Mouse (Mus musculus) kidney, adult 11 months (tissue): ENCODE results near the gene Anks1.

Source experiments
- DNase-seq: peaks from one replicate; pipeline ENCODE4 v3.0.0; 2022

Anks1 gene

DNA sequence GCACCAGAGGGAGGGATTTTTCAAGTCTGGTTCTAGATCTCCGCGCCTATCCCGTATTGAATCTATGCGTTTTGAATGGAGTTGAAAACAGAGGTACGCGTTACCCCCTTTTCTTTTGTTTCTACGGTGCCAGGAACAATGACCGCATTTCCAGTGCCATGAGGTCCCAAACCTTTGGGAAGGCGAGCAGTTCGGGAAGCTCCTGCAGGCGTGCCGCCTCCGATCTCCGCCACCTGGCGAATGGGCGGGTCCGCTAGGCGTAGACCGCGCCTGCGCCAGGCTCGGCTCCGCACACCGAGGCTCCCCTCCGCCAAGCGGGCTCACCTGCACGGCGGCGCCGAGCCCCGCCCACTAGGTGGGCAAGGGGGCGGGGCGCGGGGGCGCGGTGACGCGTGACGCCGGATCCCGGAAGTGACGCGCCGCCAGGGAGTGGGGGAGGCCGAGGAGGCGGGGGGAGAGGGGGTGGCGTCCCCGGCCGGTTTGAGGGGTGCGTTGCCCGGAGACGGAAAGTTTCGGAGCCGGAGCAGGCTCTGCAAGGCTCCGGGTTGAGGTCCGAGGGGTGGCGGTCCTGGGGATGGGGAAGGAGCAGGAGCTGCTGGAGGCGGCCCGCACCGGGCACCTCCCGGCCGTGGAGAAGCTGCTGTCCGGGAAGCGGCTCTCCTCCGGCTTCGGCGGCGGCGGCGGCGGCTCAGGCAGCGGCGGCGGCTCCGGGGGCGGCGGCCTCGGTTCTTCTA is at the start of gene Anks1:
Anks1 (plus strand) TSS at position 419 of the 734 bp plus-strand sequence.
- DNase-seq: peak; percentile 86

DNA sequence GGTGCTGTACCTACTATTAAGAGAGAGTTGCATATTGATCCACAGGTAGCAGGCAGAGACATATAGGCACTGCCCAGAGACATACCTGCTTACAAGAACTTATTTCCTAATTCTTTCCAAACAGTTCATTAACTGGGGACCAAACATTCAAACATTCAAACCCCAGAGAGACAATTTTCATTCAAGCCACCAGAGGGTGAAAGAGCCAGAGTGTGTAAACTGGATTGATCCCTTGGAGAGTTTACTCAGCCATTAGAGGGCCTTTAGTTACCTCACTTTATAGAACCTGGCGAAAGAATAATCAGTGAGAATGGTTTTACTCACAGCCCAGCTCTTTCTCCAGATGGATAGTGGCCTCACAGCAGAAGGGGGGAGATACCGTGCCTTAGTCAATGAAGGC is 43.6 kb upstream of the Anks1 start:
- no peak for DNase-seq

DNA sequence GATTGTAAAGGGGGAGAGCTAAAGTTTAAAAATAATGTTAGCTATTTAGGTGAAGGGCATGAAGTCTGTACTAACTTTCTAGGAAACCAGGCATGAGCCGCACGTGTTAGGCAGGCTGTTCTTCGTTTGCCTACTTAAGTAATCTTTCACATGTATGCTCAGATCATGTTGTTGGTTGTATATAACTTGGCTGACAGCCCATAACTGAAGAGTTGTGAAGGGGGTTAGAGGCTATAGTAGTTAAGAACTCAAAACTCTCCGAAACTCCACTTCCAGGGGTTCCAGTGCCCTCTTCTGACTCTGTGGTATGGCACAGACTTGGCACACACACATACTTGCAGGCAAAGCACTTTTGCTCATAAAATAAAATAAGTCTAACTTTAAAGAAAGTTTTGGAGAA is 42.4 kb upstream of the Anks1 start:
- no peak for DNase-seq

DNA sequence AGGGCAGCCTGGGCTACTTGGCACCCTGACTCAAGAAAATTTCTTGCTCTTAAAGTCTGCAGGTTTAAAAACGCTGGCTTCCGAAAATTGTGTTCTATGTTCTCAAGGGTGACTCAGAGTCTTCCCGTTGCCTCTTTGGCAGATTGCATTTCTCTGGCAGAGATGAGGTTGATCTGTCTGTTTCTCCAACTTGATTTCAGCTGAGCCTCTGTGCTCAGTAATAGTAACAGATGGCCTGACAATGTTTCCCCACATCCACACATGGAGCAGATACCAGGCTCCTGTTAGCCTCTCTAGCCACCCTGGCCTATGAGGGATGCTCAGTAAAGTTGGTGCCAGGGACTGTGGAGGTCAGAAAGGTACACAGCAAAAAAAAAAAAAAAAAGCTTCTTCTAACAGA is 37.3 kb upstream of the Anks1 start:
- no peak for DNase-seq

DNA sequence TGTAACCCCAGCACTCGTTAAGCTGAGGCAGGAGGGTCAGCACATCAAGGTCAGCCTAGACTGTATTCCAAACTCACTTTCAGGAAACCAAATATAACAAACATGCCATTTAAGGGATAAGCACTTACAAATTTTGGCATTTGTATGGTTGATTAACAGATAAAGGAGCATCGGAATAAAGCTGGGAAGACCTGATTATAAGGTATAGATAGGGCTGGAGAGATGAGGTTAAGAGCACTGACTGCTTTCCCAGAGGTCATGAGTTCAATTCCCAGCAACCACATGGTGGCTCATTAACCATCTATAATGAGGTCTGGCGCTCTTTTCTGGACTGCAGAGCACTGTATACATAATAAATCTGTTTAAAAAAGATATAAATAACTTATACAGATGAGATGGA is 35.5 kb upstream of the Anks1 start:
- DNase-seq: no peak

DNA sequence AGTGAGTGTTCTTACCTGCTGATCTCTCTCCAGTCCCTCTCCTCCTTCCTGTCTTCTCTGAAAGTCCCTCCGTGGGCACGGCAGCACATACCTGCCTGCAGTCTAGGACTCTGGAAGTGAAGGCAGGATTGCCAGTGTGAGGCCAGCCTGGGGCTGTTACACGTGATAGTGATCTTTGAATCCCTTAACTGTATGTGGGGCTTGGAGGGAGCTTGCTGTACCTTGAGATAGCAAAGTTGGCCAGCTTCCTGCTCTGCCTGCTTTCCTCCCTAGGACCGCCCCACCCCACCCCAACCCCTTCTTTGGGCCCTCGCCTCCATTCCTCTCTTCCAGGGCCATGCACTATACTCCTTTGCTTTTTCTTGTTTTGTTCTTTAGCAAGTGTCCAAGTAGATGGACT is 34.6 kb upstream of the Anks1 start:
- no peak for DNase-seq

DNA sequence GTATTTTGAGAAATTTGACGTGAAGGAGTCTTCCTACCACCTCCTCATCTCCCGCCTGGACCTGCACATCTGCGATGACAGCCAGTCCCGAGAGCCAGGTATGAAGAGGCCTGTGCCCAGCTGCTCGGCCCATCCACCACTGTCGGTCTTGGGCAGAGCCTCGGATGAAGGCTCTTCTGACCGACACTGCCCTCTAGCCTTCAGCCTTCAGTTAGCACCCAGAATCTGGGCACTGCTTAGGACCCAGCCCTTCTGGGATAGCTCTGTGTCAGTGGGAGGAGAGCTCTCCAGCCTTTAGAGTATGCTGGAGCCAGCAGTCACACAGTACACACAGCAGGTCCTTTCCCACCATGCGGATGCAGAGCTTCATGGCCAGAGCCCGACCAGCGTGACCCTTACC is 27.6 kb upstream of the Anks1 start:
- no peak for DNase-seq

DNA sequence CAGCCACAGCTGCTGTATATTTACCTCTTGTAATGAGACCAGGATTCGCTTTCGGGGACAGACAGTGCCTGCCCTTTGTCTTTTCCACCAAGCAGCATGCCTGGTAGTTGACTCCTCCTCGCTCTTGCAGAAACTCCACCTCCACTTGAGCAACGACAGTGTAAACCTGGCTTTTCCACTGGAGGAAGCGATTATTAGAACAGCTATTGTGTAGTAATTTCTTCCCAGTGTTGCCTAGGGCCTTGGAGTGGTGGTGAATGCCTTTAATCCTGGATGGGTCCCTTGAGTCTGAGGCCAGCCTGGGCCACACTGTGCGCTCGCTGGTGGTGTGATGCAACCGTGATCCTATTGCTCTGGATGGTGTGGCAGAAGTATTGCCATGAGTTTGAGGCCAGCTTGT is 26.0 kb upstream of the Anks1 start:
- DNase-seq: no peak

DNA sequence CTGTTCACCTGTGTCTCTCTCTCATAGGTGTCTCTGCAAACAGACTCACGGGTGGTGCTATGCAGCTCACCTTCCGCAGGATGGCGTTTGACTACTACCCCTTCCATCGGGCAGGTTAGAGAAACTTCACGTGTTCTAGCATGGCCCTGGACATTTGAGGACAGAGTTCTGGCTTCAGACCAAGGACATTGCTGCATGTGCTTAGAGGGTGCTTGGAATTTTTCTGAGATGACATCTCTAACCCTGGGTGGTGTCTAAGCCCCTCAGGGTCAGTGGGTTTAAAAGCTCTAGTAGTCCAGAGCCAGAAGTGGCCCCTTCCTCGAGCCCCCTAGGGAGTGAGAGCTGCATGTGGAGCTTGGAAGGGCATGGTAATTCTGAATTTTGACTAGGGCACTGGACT is 25.1 kb upstream of the Anks1 start:
- no peak for DNase-seq

DNA sequence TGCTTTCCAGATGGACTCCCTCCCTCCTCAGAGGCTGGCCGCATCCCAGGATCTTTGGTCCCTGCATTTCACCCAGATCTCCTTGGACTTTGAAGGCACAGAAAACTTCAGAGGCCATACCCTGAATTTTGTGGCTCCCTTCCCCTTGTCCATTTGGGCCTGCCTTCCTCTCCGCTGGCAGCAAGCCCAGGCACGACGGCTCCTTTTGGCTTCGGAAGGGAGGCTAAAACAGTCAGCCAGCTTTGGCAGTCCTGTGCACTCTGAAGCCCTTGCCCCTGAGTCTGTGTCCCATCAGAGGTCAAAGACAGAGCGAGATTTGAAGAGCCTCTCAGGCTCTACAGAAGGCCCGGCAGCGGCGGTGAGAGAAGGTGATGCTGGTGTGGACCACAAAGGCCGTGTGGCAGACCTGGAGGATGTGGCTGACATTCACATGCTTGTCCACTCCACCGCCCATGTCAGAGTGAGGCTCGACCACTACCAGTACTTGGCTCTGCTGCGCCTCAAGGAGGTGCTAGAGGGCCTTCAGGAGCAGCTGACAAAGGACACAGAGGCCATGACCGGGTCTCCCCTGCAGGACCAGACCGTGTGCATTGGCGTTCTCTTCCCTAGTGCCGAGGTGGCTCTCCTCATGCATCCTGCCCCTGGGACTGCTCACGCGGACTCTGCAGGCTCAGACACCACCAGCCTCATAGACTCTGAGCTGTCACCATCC is 22.5 kb upstream of the Anks1 start:
- DNase-seq: no peak

DNA sequence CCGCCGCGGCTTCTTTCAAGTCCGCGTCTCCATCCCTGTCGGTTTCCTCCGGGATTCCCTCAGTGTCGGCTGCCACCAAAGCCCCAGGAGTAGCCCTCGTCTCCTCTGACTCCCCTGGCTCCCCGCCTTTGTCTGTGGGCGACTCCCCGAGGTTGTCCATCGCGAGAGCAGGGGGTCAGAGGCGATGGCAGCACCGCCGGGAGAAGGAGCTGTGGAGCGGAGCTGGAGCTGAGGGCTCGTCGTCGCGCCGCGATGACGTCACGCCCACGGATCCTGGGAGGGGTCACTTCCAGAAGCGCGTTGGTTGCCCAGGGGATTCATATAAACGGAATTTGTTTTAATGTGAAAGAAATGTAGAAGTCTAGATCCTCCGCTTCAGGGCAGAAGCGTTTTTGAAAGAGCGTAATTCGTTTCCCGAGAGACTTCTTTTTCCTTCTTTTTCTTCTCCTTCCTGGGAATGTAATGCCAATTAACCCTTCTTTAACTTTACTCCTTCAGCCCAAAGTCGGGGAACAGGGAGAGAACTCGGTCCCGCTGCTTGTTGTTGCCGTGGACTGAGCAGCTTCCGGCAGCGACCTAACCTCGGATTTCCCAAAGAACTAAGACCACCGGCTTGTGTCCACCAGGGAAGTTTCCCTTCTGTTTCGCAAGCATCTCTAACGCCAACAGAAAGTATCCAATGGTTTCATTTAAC is 1.4 kb upstream of the Anks1 start:
- DNase-seq: peak; percentile 91

DNA sequence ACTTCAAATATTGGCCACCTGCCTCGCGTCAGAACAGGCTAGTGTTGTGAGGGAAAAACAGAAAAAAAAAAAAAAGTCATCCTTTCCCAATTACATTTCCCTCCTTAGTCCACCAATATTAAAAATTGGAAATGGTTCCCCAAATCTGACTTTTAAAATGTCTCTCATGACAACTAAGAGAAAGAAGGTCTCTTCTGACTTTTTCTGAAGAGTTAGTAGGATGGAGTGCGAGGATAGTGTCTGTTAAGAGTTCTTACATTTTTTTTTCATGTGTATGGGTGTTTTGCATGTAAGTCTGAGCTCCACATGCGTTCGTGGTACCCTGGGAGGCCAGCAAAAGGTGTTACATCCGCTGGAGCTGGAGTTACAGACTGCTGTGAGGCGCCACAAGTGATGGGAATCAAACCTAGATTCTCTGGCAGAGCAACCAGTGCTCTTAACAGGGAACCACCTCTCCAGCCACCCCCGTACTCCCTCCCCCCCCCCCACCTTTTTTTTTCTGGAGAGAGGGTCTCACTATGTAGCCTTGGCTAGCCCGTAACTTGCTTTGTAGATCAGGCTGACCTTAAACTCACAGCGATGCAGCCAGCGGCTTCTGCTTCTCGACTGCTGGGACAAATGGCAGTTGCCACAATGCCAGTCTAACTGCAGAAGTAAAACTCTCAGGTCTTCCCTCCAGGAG is 759 bp upstream of the Anks1 start:
- peak; percentile 65 for DNase-seq

DNA sequence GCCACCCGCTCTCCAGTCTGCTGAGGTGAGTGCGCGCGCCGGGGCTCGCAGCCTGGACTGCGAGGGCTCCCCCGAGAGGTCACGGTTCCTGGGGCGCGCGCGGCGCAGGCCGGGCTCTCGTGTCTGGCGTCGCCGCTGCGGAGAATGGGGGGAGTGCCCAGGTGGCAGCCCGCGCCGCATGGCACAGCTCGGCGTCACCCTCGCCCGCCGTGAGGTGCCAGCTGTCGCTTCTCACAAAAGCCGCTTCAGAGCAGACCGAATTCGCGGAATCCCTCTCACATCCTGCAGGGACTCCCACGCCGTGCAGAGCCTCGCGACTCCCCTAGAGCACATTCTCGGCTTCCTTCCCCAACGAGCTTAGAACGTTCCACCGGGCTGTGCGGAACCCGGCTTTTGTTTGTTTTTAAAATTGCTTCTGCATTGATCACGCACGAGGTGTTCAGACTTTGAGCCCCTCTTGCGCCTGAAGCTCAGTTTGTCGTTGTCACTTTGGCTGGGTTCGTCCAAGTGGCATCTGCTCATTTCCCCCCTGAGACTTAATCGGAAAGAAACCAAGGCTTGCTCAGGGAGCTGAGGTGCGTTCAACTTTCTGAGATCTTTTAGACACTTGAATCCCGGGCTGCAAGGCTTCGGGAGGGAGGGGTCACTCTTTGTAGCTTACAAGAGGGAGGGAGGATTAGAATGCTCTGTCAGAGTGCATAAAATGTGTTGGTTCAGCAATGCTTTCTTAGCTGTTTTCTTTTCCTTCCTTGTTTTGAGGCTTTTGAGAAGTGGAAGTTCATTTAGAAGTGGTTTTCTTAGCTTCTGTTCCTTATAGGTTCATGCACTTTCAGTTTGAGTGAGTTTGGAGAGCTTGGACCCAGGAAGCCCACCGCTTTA is 755 bp downstream of the Anks1 start, which contains the start of gene Taf11:
Taf11 (minus strand) TSS at position 223 of the 879 bp plus-strand sequence.
- no peak for DNase-seq

DNA sequence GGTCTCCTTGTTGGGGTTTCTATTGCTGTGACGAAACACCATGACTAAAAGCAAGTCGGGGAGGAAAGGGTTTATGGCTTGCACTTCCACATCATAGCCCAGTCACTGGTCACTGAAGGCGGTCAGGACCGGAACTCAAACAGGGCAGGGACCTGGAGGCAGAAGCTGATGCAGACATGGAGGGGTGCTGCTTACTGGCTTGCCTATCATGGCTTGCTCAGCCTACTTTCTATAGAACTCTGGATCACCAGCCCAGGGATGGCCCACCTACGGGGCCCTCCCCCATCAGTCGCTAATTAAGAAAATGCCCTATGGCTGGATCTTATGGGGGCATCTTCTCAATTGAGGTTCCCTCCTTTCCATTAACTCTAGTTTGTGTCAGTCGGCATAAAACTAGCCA is 2.3 kb downstream of the Anks1 start:
- DNase-seq: no peak

DNA sequence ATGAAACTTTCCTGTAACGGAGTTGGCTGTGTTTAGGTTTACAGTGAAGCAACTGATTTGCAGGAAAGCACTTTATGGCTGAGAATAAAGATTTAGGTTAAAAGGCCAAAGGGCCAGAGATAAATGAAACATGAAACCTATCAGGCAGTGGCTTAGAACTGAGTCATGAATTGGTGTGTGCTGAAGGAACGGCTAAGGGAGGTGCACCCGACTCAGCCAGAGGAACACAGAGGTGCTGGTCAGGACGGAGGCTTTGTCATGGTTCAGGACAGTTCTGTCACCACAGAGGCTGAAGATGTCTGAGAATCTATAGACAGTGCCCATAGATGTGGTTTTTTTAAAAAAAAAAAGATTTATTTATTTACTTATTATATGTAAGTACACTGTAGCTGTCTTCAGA is 5.6 kb downstream of the Anks1 start:
- no peak for DNase-seq

DNA sequence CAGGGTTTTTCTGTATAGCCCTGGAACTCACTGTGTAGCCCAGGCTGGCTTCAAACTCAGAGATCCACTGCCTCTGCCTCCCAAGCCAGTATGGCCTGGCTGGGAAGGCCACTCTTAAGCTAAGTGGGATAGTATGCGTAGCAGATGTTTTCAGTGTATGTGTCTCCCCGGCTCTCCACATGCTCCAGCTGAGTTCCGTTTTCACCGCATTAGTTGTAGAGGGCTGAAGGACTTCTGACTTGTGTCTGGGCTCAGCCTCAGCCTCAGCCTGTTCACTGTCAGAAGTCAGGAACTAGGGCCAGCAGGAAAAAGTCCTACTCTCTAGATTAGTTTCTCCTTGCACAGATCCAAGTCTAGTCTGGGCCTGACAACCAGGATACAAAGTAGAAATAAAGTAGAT is 7.3 kb downstream of the Anks1 start:
- DNase-seq: no peak

DNA sequence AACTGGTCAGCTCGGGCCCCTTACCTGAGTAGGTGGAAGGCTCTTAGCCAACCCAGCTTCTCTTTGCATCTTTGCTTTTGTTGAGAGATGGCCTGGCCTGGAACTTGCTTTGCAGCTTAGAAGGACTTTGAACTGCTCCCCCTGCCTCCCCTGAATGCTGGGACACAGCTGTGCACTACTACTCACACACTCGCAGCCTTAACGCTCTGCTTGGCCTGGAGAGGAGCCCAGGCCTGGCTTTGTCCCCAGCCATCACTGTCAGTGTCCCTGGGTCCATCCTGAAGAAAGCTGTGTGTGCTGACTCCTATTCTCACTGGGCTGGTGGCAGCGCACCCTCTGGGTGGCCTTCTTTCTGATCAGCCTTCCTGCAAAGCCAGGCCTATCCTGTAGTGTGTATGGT is 11.6 kb downstream of the Anks1 start:
- DNase-seq: peak; percentile 70

DNA sequence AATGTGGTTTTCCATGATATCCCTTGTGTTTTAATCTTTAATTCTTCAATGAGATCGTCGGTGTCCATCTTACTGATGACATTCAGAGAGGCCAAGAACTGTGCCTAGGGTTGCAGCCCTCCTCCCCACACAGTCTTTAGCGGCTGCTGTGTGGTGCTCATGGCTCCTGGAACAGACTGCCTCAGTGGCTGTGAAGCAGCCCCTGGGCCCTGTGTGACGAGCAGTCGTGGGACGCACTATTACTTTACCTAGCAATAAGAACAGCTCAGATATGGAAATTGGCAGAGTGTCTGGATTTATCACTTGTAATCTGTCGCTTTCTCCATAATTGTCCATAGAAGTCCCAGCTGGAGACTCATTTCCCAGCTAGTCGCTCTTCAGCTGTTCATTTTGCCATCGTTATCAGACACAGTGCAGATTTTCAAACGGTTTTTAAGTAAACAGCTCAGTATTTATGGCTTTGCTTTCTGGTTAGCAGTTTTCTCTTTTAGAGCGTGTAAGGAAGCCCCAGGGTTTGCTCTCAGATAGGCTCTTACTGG is 13.1 kb downstream of the Anks1 start:
- DNase-seq: no peak

DNA sequence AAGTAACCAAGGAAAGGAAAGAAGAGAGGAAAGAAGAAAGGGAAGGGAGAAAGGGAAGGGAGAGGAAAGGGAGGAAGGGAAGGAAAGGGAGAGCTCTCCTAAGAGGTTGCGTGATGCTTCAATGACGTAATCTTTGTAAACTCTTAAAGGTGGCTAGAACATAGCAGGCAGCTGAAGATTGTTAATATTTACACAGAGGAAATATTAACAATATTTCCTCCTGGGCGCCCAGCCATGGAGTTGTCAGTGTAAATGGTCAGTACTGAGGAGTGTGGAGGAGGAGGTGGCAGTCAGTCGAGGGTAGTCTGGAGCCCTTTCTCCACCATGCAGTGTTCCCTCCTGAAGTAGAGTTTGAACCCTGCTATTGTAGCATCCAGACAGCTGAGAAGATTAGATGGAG is 15.9 kb downstream of the Anks1 start:
- DNase-seq: no peak

DNA sequence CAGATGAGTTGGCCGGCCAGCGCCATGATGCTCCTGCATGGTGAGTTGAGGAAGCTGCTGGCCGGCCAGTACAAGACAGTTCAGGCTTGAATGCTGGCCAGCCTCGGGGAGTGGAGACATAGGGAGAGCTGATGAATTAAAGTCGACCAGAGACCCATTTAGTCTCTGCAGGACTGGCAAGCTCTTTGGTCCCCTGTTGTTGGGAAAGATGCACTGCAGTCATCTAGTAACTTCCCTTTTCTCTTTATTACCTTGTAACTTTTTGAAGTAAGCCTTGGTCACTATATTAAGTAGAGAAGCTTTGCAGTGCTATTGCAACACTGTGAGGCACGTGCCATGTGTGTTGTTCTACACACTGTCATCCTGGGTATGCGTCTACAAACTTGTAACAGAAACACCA is 16.4 kb downstream of the Anks1 start:
- DNase-seq: no peak

DNA sequence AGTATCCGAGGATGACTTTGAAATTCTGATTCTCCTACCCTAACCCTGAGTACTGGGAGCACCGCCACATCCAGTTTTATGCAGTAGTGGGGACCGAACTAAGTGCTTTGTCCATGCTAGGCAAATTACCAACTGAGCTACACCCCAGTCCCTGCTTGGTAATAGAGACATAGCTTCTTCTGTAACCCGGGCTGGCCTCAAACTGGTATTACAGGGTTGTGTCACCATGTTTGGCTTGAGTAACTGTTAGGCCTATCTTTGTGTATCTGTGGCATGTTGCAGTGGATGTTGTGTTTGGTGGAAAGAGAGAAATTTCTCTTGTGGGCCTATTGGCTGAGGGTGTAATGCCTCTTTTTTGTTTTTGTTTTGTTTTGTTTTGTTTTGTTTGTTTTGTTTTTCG is 21.2 kb downstream of the Anks1 start:
- DNase-seq: no peak

DNA sequence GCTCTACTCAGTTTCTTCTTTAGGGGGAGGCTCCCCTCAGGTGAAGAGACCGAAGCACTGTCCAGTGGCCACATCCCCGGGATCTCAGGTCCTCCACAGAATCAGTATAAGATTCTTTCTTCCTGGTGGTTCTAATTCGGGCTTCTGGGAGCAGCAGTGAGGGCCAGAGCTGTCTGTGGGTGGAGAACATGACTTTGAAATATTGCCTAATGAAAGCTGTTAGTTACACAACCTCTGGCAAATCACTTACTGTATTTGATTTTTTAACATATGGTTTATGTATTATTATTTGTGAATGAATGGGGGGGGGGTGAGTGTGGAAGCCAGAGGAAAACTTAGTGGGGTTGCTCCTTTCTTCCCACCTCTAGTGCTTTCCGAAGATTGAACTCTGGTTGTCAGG is 22.7 kb downstream of the Anks1 start:
- no peak for DNase-seq
